In genomic region chr3:34601116-34601515, GRCm38 (mm10) we compare ENCODE assay signal across 24 mouse cellular contexts. TPM values are rescaled to one million over a fixed set of nuclear protein-coding genes. Genes with fewer than 3 reads are reported as not detected.
DNase-seq lines count a peak whose midpoint lies in the region; ATAC-seq and TF ChIP-seq lines count a peak whose summit lies in the region.
"Had no signal": no experiment of that assay in that cellular context is flagged by ENCODE, and none has a peak within 500 bp of the region (broad histone marks: within the 10 kb centered on the region; RNA-seq: fewer than 3 reads in every experiment).

No protein-coding gene starts in this region.

- H3K4me2 ChIP-seq in lung, embryonic 14.5 days = no peak overlapping the region
- no peak overlapping the region for H3K4me2 ChIP-seq in stomach, postnatal 0 days (replicated peaks; ENCODE audit: low read depth)
- H3K4me2 ChIP-seq in intestine, embryonic 16.5 days (ENCODE audit: low read depth, low read length) = no peak overlapping the region
- H3K4me2 ChIP-seq: embryonic facial prominence, embryonic 15.5 days; heart, embryonic 13.5 days; hindbrain, embryonic 15.5 days had no signal

- TF ChIP-seq CTCF in lung, embryonic 14.5 days (IDR thresholded peaks at IDR 0.05; ENCODE audit: low read depth) = 0 out of 2 replicates have a peak, but pooled peaks have one; percentile 3
- TF ChIP-seq CTCF in E14TG2a.4 (conservative IDR thresholded peaks at IDR 0.05; ENCODE audit: low read length) (peak; percentile 68), MEL (IDR thresholded peaks at IDR 0.05 in 2 of 3, conservative IDR thresholded peaks at IDR 0.05 in 1 of 3; ENCODE audit: control insufficient read depth in 1 of 3, insufficient read depth in 1 of 3, low read depth in 2 of 3, low read length in 3 of 3, poor library complexity in 1 of 3, severe bottlenecking in 1 of 3) (peak in 2 of 3 experiments; percentile 2 to 21; a peak in 2 of 6 replicates)
- 0 out of 2 replicates have a peak, but pooled peaks have one; percentile 4 for TF ChIP-seq CTCF in stomach, postnatal 0 days (IDR thresholded peaks at IDR 0.05; ENCODE audit: low read depth)

- DNase-seq in lung, embryonic 14.5 days = no peak
- DNase-seq in lung, postnatal 14 days = no peak
- DNase-seq in MEL (ENCODE audit: low read depth, low spot score) = no peak
- DNase-seq in stomach, postnatal 0 days (ENCODE audit: low spot score) = no peak
- DNase-seq in adrenal gland, postnatal 25 days = no peak
- DNase-seq: adrenal gland, postnatal 10 days; cerebellum, adult 2 months; cerebellum, postnatal 10 days; embryo, embryonic 11 days; gastrocnemius, adult 2 months; gastrocnemius, postnatal 25 days; heart, postnatal 36 days had no signal

- no peaks in the 10 kb centered on the region for H3K9me3 ChIP-seq in lung, embryonic 14.5 days (ENCODE audit: low read depth, low read length)
- peaks cover 7% of the 10 kb centered on the region; the same call in 1 of the 2 replicates for H3K9me3 ChIP-seq in E14TG2a.4 (ENCODE audit: low read length)
- H3K9me3 ChIP-seq in MEL (replicated peaks; ENCODE audit: insufficient read depth, low read length) = no peaks in the 10 kb centered on the region
- no peaks in the 10 kb centered on the region for H3K9me3 ChIP-seq in stomach, postnatal 0 days (ENCODE audit: control insufficient read depth, low read length)
- no peaks in the 10 kb centered on the region for H3K9me3 ChIP-seq in intestine, embryonic 16.5 days (ENCODE audit: control insufficient read depth, low read length)
- H3K9me3 ChIP-seq: embryonic facial prominence, embryonic 15.5 days; hindbrain, embryonic 15.5 days had no signal

- TF ChIP-seq EP300 in MEL (IDR thresholded peaks at IDR 0.05; ENCODE audit: low read depth in 1 of 2, low read length in 2 of 2) = no peak
- no peak for TF ChIP-seq EP300 in stomach, postnatal 0 days (optimal IDR thresholded peaks at IDR 0.05)

- no peak for TF ChIP-seq POLR2A in MEL (IDR thresholded peaks at IDR 0.05; ENCODE audit: control insufficient read depth in 1 of 2, insufficient read depth in 1 of 2, low read depth in 1 of 2, low read length in 2 of 2, poor library complexity in 1 of 2)

- H3K27ac ChIP-seq in lung, embryonic 14.5 days (ENCODE audit: low read depth) = no peak overlapping the region
- H3K27ac ChIP-seq in MEL (ENCODE audit: control insufficient read depth, low read depth, low read length) = no peak overlapping the region
- no peak overlapping the region for H3K27ac ChIP-seq in stomach, postnatal 0 days (replicated peaks)
- no peak overlapping the region for H3K27ac ChIP-seq in intestine, embryonic 16.5 days (ENCODE audit: low read length)
- H3K27ac ChIP-seq: embryonic facial prominence, embryonic 15.5 days; forebrain, embryonic 10.5 days; gastrocnemius, adult 2 months; heart, embryonic 13.5 days; hindbrain, embryonic 15.5 days had no signal

- H3K4me1 ChIP-seq in lung, embryonic 14.5 days (ENCODE audit: insufficient read depth) = no peaks in the 10 kb centered on the region
- H3K4me1 ChIP-seq in E14TG2a.4 (replicated peaks; ENCODE audit: low read depth, low read length) = no peaks in the 10 kb centered on the region
- H3K4me1 ChIP-seq in MEL (ENCODE audit: control insufficient read depth in 1 of 2, insufficient read depth in 2 of 2, low read length in 2 of 2) = no peaks in the 10 kb centered on the region
- H3K4me1 ChIP-seq in stomach, postnatal 0 days (replicated peaks; ENCODE audit: control insufficient read depth, insufficient read depth) = no peaks in the 10 kb centered on the region
- no peaks in the 10 kb centered on the region for H3K4me1 ChIP-seq in intestine, embryonic 16.5 days (ENCODE audit: control insufficient read depth, insufficient read depth, low read length)
- H3K4me1 ChIP-seq: embryonic facial prominence, embryonic 15.5 days; heart, embryonic 13.5 days; hindbrain, embryonic 15.5 days had no signal

- no peak overlapping the region for H3K9ac ChIP-seq in lung, embryonic 14.5 days
- H3K9ac ChIP-seq in MEL (ENCODE audit: control insufficient read depth, low read depth, low read length, poor library complexity, severe bottlenecking) = no peak overlapping the region
- no peak overlapping the region for H3K9ac ChIP-seq in stomach, postnatal 0 days (ENCODE audit: low read length)
- H3K9ac ChIP-seq in intestine, embryonic 16.5 days (ENCODE audit: low read depth, low read length) = no peak overlapping the region
- H3K9ac ChIP-seq: embryonic facial prominence, embryonic 15.5 days; heart, embryonic 13.5 days; hindbrain, embryonic 15.5 days had no signal

- no peaks in the 10 kb centered on the region for H3K79me2 ChIP-seq in MEL (ENCODE audit: control insufficient read depth, insufficient read depth, low read length, poor library complexity)

- no peak; the same call in 1 of the 2 replicates for TF ChIP-seq RAD21 in MEL (IDR thresholded peaks at IDR 0.05; ENCODE audit: low read depth, low read length)

- 54% methylated on average over 2 of the region's 2 CpGs for WGBS in lung, embryonic 14.5 days
- 62% methylated on average over 2 of the region's 2 CpGs for WGBS in stomach, postnatal 0 days
- 56% methylated on average over 2 of the region's 2 CpGs for WGBS in intestine, embryonic 16.5 days

- no peak overlapping the region for H3K4me3 ChIP-seq in lung, embryonic 14.5 days (ENCODE audit: low read depth, low read length)
- H3K4me3 ChIP-seq in E14TG2a.4 (replicated peaks; ENCODE audit: low read length) (no peak overlapping the region), MEL (ENCODE audit: control insufficient read depth in 1 of 2, insufficient read depth in 1 of 2, low read depth in 2 of 2, low read length in 2 of 2) (no peak overlapping the region)
- H3K4me3 ChIP-seq in stomach, postnatal 0 days (ENCODE audit: low read depth, low read length) = no peak overlapping the region
- no peak overlapping the region for H3K4me3 ChIP-seq in intestine, embryonic 16.5 days (ENCODE audit: low read length)
- H3K4me3 ChIP-seq: embryonic facial prominence, embryonic 15.5 days; erythroblast, embryonic 14.5 days; forebrain, embryonic 10.5 days; gastrocnemius, adult 2 months; heart, embryonic 13.5 days; hindbrain, embryonic 15.5 days had no signal

- no peak for ATAC-seq in lung, embryonic 14.5 days (ENCODE audit: insufficient read depth)
- no peak for ATAC-seq in stomach, postnatal 0 days (ENCODE audit: low FRiP score, low TSS enrichment)
- no peak for ATAC-seq in intestine, embryonic 16.5 days
- ATAC-seq: forebrain, embryonic 14.5 days had no signal

- no peaks in the 10 kb centered on the region for H3K27me3 ChIP-seq in lung, embryonic 14.5 days (ENCODE audit: insufficient read depth, low read length)
- H3K27me3 ChIP-seq in E14TG2a.4 (ENCODE audit: insufficient read depth, low read length) (no peaks in the 10 kb centered on the region), MEL (ENCODE audit: control insufficient read depth in 1 of 2, insufficient read depth in 2 of 2, low read length in 2 of 2) (no peaks in the 10 kb centered on the region)
- no peaks in the 10 kb centered on the region for H3K27me3 ChIP-seq in stomach, postnatal 0 days (ENCODE audit: control insufficient read depth, insufficient read depth, low read length)
- H3K27me3 ChIP-seq in intestine, embryonic 16.5 days (replicated peaks; ENCODE audit: control insufficient read depth, insufficient read depth, low read length) = no peaks in the 10 kb centered on the region
- H3K27me3 ChIP-seq: embryonic facial prominence, embryonic 15.5 days; heart, embryonic 13.5 days; hindbrain, embryonic 15.5 days had no signal

- H3K36me3 ChIP-seq in lung, embryonic 14.5 days (ENCODE audit: insufficient read depth) = no peaks in the 10 kb centered on the region
- no peaks in the 10 kb centered on the region for H3K36me3 ChIP-seq in E14TG2a.4 (ENCODE audit: insufficient read depth, low read length)
- H3K36me3 ChIP-seq in MEL (ENCODE audit: control insufficient read depth in 1 of 2, insufficient read depth in 2 of 2, low read length in 2 of 2) = no peaks in the 10 kb centered on the region
- no peaks in the 10 kb centered on the region for H3K36me3 ChIP-seq in stomach, postnatal 0 days (ENCODE audit: control insufficient read depth, insufficient read depth, low read length)
- no peaks in the 10 kb centered on the region for H3K36me3 ChIP-seq in intestine, embryonic 16.5 days (ENCODE audit: control insufficient read depth, insufficient read depth, low read length)
- H3K36me3 ChIP-seq: embryonic facial prominence, embryonic 15.5 days; G1E; heart, embryonic 13.5 days; hindbrain, embryonic 15.5 days had no signal

TF ChIP-seq in MEL, 35 proteins besides CTCF, POLR2A, EP300 and RAD21:
- no peak for TF ChIP-seq TAL1 (IDR thresholded peaks at IDR 0.05; ENCODE audit: low read length)
- no peak for TF ChIP-seq GABPA (IDR thresholded peaks at IDR 0.05; ENCODE audit: low read depth, low read length)
- 0 out of 2 replicates have a peak, but pooled peaks have one; percentile 12 for TF ChIP-seq SMC3 (IDR thresholded peaks at IDR 0.05; ENCODE audit: low read depth, low read length)
- TF ChIP-seq MAZ (IDR thresholded peaks at IDR 0.05; ENCODE audit: low read depth, low read length) = no peak
- TF ChIP-seq USF2 (IDR thresholded peaks at IDR 0.05; ENCODE audit: borderline replicate concordance in 1 of 2, insufficient read depth in 1 of 2, low read depth in 1 of 2, low read length in 2 of 2) = no peak
- no peak for TF ChIP-seq RCOR1 (IDR thresholded peaks at IDR 0.05; ENCODE audit: low read depth, low read length)
- no peak for TF ChIP-seq MXI1 (IDR thresholded peaks at IDR 0.05; ENCODE audit: low read depth, low read length)
- no peak for TF ChIP-seq E2F4 (IDR thresholded peaks at IDR 0.05; ENCODE audit: borderline replicate concordance, low read depth, low read length)
- TF ChIP-seq MAFK (IDR thresholded peaks at IDR 0.05; ENCODE audit: borderline replicate concordance, low read depth, low read length) = no peak
TF ChIP-seq in MEL: peak in this region for 1.

RNA-seq across cellular contexts. Expression of gene Sox2, which starts 49.1 kb away (rescaled TPM):
- 4.0 and 5.0 TPM in 2 replicates for polyA plus RNA-seq in lung, embryonic 14.5 days (2014; fragmentation: Nextera tagmentation; extraction: Ambion mirVana)
- not detected in 2 replicates for total RNA-seq in MEL (2012; rRNA removed)
- polyA plus RNA-seq in MEL (2012; ENCODE audit: insufficient read depth in 1 of 2, insufficient read length in 2 of 2, low read depth in 1 of 2, low replicate concordance in 2 of 2, missing spikeins in 1 of 2) = not detected
- polyA plus RNA-seq in stomach, postnatal 0 days (2015; fragmentation: Nextera tagmentation; extraction: Ambion mirVana) = 11.6 and 14.7 TPM in 2 replicates
- polyA plus RNA-seq in intestine, embryonic 16.5 days (2015; fragmentation: Nextera tagmentation; extraction: Ambion mirVana) = 0.12 and 0.24 TPM in 2 replicates
- 0.43 and 0.58 TPM in 2 replicates for total RNA-seq in adrenal gland, postnatal 25 days (2021)
- total RNA-seq: common myeloid progenitor, adult 5-6 weeks; gastrocnemius, adult 2 months; gastrocnemius, postnatal 25 days; granulocyte monocyte progenitor cell, adult 5-6 weeks had no signal
- polyA plus RNA-seq: erythroblast, embryonic 14.5 days; G1E; heart, postnatal 0 days had no signal

Comparison
In these comparisons a context has a peak if more than half of its experiments do, and no peak if none do; other contexts are left out.
1. CTCF ChIP-seq: peak in every context shown above with its lines; median percentile 68 in E14TG2a.4; 12 in MEL; 4 in stomach, postnatal 0 days; 3 in lung, embryonic 14.5 days.